Mouse (Mus musculus): ENCODE measurements around the gene Slc35e1. TPM values are rescaled to one million over a fixed set of nuclear protein-coding genes. Genes with fewer than 3 reads are reported as not detected.

Slc35e1 gene
- total RNA-seq, 2 experiments from 2014 or later: 48.0 to 51.1 TPM

Small RNA genes within 50 kb of the gene (microRNA-seq; reads per million reads assigned to microRNA genes)
- gene Gm28019 (not detected), gene Mir7068 (7.5 reads per million, percentile 19 among the genes with 10 or more reads in this experiment)

Other genes starting within 250 kb of the Slc35e1 start
- gene Gm10282, start 187.4 kb downstream of the Slc35e1 start, total RNA-seq (2021): 1 to 10 TPM; 1.8 to 3.4 TPM
- 10 to 100 TPM; 22.5 to 37.9 TPM for gene Klf2, start 173.6 kb downstream of the Slc35e1 start, total RNA-seq (2021)
- 10 to 100 TPM; 21.9 to 22.5 TPM for gene Eps15l1, start 71.2 kb downstream of the Slc35e1 start, total RNA-seq (2021)
- gene Calr3, start 48.7 kb downstream of the Slc35e1 start, total RNA-seq (2021): 1 to 10 TPM; 3.5 to 4.7 TPM
- 1 to 10 TPM; 3.5 to 4.2 TPM for gene 1700030K09Rik, start 48.7 kb downstream of the Slc35e1 start, total RNA-seq (2021)
- 10 to 100 TPM; 21.2 to 22.6 TPM for gene Cherp, start 17.4 kb downstream of the Slc35e1 start, total RNA-seq (2021)
- gene Med26, start 55.7 kb upstream of the Slc35e1 start, total RNA-seq (2021): 10 to 100 TPM in 1 of 2 experiments, 1 to 10 TPM in 1; 7.4 to 15.8 TPM
- 10 to 100 TPM; 61.8 to 61.9 TPM for gene Smim7, start 78.5 kb upstream of the Slc35e1 start, total RNA-seq (2021)
- gene Tmem38a, start 79.4 kb upstream of the Slc35e1 start, total RNA-seq (2021): 1,000 to 10,000 TPM; 1,126 to 1,216 TPM
- gene Nwd1, start 154.1 kb upstream of the Slc35e1 start, total RNA-seq (2021): under 1 TPM; 0.97 to 0.98 TPM
- gene Sin3b, start 230.7 kb upstream of the Slc35e1 start, total RNA-seq (2021): 10 to 100 TPM; 31.5 to 34.4 TPM

All from gastrocnemius, adult 18-20 months (tissue).